Mouse (Mus musculus): ENCODE measurements around the gene Inka2. TPM values are rescaled to one million over a fixed set of nuclear protein-coding genes. Genes with fewer than 3 reads are reported as not detected.
"Not testable (repeated sequence)": the region's sequence is repeated elsewhere in the genome, so short reads cannot be mapped to it uniquely, and the experiment has no call there.

The Inka2 gene
- polyA plus RNA-seq, 2 experiments from 2014 or later, result 1.7 to 2.4 TPM

DNA sequence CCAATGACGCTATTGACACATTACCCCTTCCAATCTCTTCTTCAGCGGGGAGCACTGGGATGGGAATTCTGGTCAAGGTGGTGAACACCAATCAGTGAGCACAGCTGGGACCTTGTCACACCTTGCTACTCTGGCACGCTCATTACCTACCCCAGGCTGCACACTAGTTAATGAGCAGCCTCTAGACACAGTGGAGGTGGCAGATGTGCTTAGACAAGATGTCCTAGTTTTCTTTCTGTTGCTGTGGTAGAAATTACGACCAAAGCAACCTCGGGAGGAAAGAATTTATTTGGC lies 7.3 kb upstream of the Inka2 start:
- ATAC-seq, result no peak

DNA sequence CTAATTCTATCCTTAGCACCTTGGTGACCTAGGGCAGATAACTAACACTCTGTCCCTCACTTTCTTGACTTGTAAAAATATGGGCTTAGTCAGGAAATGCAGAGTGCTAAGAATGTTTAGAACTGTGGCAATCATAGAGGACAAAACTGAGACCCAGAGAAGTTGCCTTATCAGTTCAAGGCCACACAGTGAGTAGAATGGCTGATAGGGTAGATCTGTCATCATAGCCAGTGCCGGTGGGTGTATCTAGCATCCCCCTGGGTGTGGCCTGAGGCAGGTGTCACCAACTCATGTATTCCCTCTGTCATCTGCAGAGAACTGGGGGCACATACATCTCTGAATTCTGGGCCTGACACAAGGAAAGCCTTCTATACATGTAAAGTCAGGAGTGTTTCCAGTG lies 6.1 kb upstream of the Inka2 start:
- ATAC-seq, result no peak

- ATAC-seq, result no peak
These were observed 5.0 kb upstream of the Inka2 start for GRCm38 (mm10) chr3:105699241-105699933.

DNA sequence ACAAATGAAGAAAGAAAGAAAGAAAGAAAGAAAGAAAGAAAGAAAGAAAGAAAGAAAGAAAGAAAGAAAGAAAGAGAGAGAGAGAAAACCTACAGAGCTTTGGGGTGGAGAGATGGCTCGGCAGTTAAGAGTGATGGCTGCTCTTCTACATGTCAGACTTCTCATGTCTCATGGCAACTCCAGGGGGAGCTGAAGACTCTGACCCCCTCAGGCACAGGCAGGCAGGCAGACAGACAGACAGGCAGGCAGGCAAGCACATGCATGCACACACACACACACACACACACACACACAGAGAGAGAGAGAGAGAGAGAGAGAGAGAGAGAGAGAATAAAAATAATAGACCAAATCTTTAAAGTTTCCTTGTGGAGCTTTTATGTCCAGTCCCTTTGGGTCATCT lies 3.6 kb upstream of the Inka2 start:
- not testable (repeated sequence) for ATAC-seq

DNA sequence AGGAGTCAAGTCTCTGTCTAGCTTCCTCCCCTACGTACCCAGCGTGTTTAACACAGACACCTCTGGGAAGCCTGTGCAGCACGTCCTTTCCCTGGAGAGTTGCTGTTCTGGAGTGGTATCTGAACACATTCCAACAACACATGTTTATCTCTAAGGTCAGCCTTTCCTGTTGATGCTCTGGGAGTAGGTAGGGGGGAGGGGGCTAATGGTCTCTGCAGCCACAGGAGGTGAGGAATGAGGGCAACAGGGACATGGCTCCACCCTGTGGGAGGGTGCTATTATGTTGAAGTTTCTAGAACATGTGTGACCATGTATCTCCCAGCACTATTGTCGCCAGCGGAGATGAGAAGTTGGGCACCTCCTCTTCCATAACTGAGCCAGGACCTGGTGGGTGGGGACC lies 3.0 kb upstream of the Inka2 start:
- no peak for ATAC-seq

- ATAC-seq, result no peak
These were observed 828 bp upstream of the Inka2 start for GRCm38 (mm10) chr3:105703571-105703970.

DNA sequence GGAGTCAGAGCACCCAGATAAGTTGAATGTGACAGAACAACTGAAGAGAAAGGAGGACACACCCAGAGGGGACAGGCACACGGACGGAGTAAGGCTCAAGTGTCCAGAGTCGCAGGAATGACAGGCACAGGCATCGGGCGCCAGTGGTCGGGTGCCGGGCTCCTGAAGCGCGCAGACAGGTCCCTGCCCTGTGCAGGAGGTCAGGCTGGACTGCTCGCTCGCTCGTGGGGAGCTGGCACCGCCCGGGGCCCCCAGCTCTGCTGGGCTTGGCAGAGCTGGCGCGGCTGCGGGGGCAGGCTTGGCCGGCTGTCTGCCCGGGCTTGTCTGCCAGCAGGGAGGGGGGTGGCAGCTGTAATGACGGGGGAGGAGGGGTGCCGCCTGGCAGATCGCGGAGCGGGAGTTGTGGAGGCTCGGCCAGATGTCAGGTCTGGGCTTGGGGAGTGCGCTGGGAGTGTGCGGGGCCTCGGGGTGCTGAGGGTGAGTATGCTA lies 706 bp downstream of the Inka2 start:
- ATAC-seq, result peak; percentile 20

DNA sequence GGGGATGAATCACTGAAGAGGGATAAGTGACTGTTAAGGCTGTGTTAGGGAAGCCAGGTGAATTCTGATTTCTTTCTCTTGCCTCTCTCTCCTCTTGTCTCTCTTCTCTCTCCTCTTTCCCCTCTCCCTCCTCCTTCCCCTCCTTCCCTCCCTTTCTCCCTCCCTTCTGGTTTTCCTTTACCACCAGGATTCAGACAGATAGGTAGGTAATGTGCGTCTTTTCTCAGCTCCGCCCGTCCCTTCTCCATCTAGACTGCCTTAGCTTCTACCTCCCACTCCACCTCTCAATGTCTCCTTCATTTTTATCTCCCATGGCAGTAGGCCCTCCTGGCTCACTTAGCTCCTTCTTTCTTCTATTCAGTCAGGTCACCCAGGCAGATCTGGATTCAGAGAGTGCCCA lies 1.2 kb downstream of the Inka2 start:
- no peak for ATAC-seq

- ATAC-seq, result no peak
These were observed 2.1 kb downstream of the Inka2 start for GRCm38 (mm10) chr3:105706366-105707020.

DNA sequence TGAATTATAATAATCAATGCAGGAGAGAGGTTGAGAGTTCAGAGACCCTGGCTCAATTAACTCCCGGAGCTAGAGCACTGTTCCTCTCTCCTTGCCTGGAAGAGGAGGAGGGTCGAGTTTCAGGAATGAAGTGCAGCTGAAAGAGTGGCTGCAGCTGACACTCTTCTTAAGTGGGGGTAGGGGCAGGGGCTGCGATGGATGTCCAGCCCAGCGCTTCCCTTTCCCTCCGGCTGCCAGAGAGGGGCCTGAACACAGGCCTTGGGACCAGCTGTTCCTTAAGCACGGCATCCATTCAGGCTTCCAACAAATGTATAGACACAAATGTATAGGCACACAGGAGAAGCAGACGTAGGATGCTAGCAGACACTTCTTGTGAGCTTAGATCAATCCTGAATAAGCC lies 3.2 kb downstream of the Inka2 start:
- ATAC-seq, result no peak

- ATAC-seq, result no peak
These were observed 5.8 kb downstream of the Inka2 start for GRCm38 (mm10) chr3:105710246-105710645.

- no peak for ATAC-seq
These were observed 7.3 kb downstream of the Inka2 start for GRCm38 (mm10) chr3:105711741-105712140.

- no peak for ATAC-seq
These were observed 8.4 kb downstream of the Inka2 start for GRCm38 (mm10) chr3:105712827-105713226.

- ATAC-seq, result no peak
These were observed 9.9 kb downstream of the Inka2 start for GRCm38 (mm10) chr3:105714091-105714819.

- ATAC-seq, result no peak
These were observed 10.4 kb downstream of the Inka2 start for GRCm38 (mm10) chr3:105714820-105715167.

- ATAC-seq, result no peak
These were observed 12.1 kb downstream of the Inka2 start for GRCm38 (mm10) chr3:105716353-105717000.

DNA sequence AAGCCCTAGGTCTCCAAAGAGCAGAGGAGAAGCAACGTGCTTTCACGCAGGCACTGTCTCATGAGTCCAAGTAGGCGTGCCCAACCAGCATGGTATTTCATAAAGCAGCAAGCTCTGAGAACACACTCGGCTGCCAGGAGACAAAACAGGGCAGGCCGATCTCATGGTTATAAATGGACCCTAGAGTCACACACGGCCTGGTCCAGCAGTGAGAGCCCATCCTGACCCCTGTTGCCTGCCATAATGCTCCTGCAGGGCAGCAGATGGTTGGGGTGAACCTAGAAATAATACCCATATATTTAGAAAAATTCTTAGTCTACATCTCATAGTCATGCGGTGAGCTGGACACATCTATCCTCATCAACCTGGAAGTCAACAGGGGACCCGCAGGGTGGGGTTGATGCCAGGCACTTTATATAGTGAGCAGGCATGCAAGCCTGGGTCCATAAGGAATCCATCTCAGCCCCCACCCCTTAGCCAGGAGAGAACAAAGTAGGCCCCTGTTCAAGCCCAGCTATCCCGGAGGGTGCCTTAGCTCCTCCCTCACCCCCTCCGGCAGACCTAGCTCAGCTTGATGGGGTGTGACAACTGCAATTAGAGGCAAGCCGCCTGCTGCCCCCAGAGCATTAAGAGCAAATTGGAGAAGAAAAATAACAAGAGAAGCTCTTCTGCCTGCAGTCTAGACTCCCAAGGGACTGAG lies 13.6 kb downstream of the Inka2 start:
- ATAC-seq, result no peak

- no peak for ATAC-seq
These were observed 14.3 kb downstream of the Inka2 start for GRCm38 (mm10) chr3:105718746-105719145.

- no peak for ATAC-seq
These were observed 15.6 kb downstream of the Inka2 start for GRCm38 (mm10) chr3:105719979-105720378.

DNA sequence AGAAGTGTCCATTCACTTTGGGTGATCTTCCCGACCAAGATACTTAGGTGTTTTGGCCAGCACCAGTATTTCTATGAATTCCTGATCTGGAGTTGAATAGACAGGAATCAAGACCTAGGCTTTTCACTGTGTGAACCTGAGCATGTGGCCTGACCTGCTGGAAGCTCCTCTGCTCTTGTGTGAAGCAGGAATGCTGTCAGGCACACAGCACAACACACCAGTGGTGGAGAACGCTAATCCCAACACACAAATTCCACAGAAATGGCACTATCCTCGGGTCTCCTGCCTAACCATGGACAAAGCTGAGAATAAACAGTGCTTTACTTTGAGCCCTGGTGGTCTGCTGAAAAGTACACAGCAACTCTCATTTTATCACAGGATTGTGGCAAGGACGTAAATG lies 16.1 kb downstream of the Inka2 start:
- ATAC-seq, result no peak

DNA sequence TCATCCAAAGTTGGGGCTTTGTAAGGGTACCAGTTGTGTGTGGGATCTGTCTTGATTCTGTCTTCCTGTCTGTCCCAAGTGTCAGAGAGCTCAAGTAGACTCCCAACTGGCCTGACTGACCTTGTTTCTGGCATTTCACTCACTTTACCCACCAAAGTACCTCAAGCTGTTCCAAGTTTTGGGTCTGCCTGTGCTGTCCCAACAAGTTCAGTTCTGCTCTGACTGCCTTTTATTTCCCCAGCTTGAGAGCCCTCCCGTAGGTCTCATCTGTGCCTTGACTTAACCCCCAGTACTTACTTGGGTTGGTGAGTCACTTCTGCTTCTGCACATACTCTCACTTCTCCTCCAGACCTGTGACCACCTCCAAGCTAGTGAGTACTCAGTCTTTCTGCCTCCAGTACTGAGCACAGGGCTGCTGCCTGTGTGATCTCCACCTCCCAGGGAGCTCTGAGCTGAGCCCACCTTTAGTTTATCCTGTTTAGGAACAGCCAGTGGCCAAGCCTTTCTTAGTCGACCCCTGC lies 17.3 kb downstream of the Inka2 start:
- ATAC-seq, result no peak

DNA sequence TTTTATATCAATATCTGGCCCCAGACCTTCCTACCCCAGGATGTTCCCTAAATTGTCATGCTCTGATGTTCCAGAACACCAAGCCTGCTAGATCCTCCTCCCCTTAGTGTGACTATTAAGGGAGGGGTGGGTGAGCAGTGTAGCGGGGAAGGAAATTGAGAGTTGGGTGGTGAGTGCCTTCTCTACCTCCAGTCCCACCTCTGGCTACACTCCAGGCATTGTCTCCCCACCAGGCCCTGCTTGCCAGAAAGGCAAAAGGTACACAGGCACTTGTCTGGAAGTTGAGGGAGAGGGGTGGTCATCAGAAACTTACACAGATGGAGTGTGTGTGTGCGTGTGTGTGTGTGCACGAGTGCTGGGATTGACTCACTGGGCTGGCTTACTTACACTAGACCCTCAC lies 18.1 kb downstream of the Inka2 start:
- no peak for ATAC-seq

GRCm38 (mm10) chr3:105726037-105726436 lies 21.6 kb downstream of the Inka2 start:
- no peak for ATAC-seq
